Mouse (Mus musculus): ENCODE results near the gene Tmem184b. TPM values are rescaled to one million over a fixed set of nuclear protein-coding genes. Genes with fewer than 3 reads are reported as not detected.
A peak's percentile ranks its signal among the peaks of the same experiment; 100 is the strongest.

Gene Tmem184b
- polyA plus RNA-seq, 1 experiment from 2014 or later = 63.1 TPM

GRCm38 (mm10) chr15:79348651-79349050, 54.7 kb downstream of the Tmem184b start:
- Histone ChIP-seq H3K9me3 (ENCODE audit: control insufficient read depth, low read length) (no peaks in the 10 kb centered on the region), H3K4me1 (ENCODE audit: control insufficient read depth, insufficient read depth, low read length) (peaks cover 14% of the 10 kb centered on the region), H3K36me3 (ENCODE audit: control insufficient read depth, insufficient read depth, low read length) (no peaks in the 10 kb centered on the region), H3K27ac (ENCODE audit: low read depth, low read length) (0 out of 2 replicates have a peak overlapping the region, but pooled peaks have one; percentile 92), H3K9ac (ENCODE audit: low read depth, low read length) (peak overlapping the region; percentile 79; the same call in 1 of the 2 replicates), H3K4me2 (replicated peaks; ENCODE audit: low read depth, low read length) (peak overlapping the region; percentile 85), H3K4me3 (ENCODE audit: low read length) (peak overlapping the region; percentile 62), H3K27me3 (ENCODE audit: control insufficient read depth, insufficient read depth, low read length) (no peaks in the 10 kb centered on the region)
- 62% methylated on average over 8 of the region's 8 CpGs for WGBS
- peak; percentile 20 for ATAC-seq (ENCODE audit: low FRiP score, low TSS enrichment)

GRCm38 (mm10) chr15:79347845-79348506, 55.4 kb downstream of the Tmem184b start:
- H3K4me2 ChIP-seq (replicated peaks; ENCODE audit: low read depth, low read length) = peak overlapping the region; percentile 85
- no peaks in the 10 kb centered on the region for H3K36me3 ChIP-seq (ENCODE audit: control insufficient read depth, insufficient read depth, low read length)
- WGBS = under 1% methylated on average over 38 of the region's 46 CpGs
- H3K9me3 ChIP-seq (ENCODE audit: control insufficient read depth, low read length) = no peaks in the 10 kb centered on the region
- peak; percentile 73 for ATAC-seq (ENCODE audit: low FRiP score, low TSS enrichment)
- H3K4me3 ChIP-seq (ENCODE audit: low read length) = peak overlapping the region; percentile 62
- H3K27me3 ChIP-seq (ENCODE audit: control insufficient read depth, insufficient read depth, low read length) = no peaks in the 10 kb centered on the region
- H3K4me1 ChIP-seq (ENCODE audit: control insufficient read depth, insufficient read depth, low read length) = peaks cover 14% of the 10 kb centered on the region
- H3K27ac ChIP-seq (ENCODE audit: low read depth, low read length) = peak overlapping the region; percentile 92
- H3K9ac ChIP-seq (ENCODE audit: low read depth, low read length) = peak overlapping the region; percentile 79

GRCm38 (mm10) chr15:79347165-79347844, 56.1 kb downstream of the Tmem184b start:
- peak overlapping the region; percentile 85 for H3K4me2 ChIP-seq (replicated peaks; ENCODE audit: low read depth, low read length)
- H3K4me3 ChIP-seq (ENCODE audit: low read length) = peak overlapping the region; percentile 62
- peak; percentile 84 for ATAC-seq (ENCODE audit: low FRiP score, low TSS enrichment)
- H3K27me3 ChIP-seq (ENCODE audit: control insufficient read depth, insufficient read depth, low read length) = no peaks in the 10 kb centered on the region
- H3K4me1 ChIP-seq (ENCODE audit: control insufficient read depth, insufficient read depth, low read length) = peaks cover 14% of the 10 kb centered on the region
- under 1% methylated on average over 58 of the region's 61 CpGs for WGBS
- H3K9ac ChIP-seq (ENCODE audit: low read depth, low read length) = peak overlapping the region; percentile 79
- H3K36me3 ChIP-seq (ENCODE audit: control insufficient read depth, insufficient read depth, low read length) = no peaks in the 10 kb centered on the region
- no peaks in the 10 kb centered on the region for H3K9me3 ChIP-seq (ENCODE audit: control insufficient read depth, low read length)
- H3K27ac ChIP-seq (ENCODE audit: low read depth, low read length) = peak overlapping the region; percentile 92

- peak within 1 kb of the TSS; percentile 85 for H3K4me2 ChIP-seq (replicated peaks; ENCODE audit: low read depth, low read length)
- peak within 1 kb of the TSS; percentile 92 for H3K27ac ChIP-seq (ENCODE audit: low read depth, low read length)
- no peaks in the 10 kb centered on the region for H3K9me3 ChIP-seq (ENCODE audit: control insufficient read depth, low read length)
- peak within 1 kb of the TSS; percentile 79 for H3K9ac ChIP-seq (ENCODE audit: low read depth, low read length)
- H3K36me3 ChIP-seq (ENCODE audit: control insufficient read depth, insufficient read depth, low read length) = no peaks in the 10 kb centered on the region
- whole genome bisulfite sequencing = 52% methylated on average over 8 of the region's 8 CpGs
- H3K4me1 ChIP-seq (ENCODE audit: control insufficient read depth, insufficient read depth, low read length) = peaks cover 8% of the 10 kb centered on the region
- H3K4me3 ChIP-seq (ENCODE audit: low read length) = peak within 1 kb of the TSS; percentile 62
- ATAC-seq (ENCODE audit: low FRiP score, low TSS enrichment) = no peak
- H3K27me3 ChIP-seq (ENCODE audit: control insufficient read depth, insufficient read depth, low read length) = no peaks in the 10 kb centered on the region
Measured at GRCm38 (mm10) chr15:79346051-79346793, 57.1 kb downstream of the Tmem184b start, which contains the start of gene Maff. Gene Maff, plus strand, starts transcription at chr15:79346621.

- no peak for ATAC-seq (ENCODE audit: low FRiP score, low TSS enrichment)
- Histone ChIP-seq H3K4me1 (ENCODE audit: control insufficient read depth, insufficient read depth, low read length) (peaks cover 6% of the 10 kb centered on the region; the same call in 1 of the 2 replicates), H3K4me3 (ENCODE audit: low read length) (no peak overlapping the region), H3K27ac (ENCODE audit: low read depth, low read length) (no peak overlapping the region), H3K27me3 (ENCODE audit: control insufficient read depth, insufficient read depth, low read length) (no peaks in the 10 kb centered on the region), H3K36me3 (ENCODE audit: control insufficient read depth, insufficient read depth, low read length) (no peaks in the 10 kb centered on the region), H3K4me2 (replicated peaks; ENCODE audit: low read depth, low read length) (no peak overlapping the region), H3K9ac (ENCODE audit: low read depth, low read length) (no peak overlapping the region), H3K9me3 (ENCODE audit: control insufficient read depth, low read length) (no peaks in the 10 kb centered on the region)
- 66% methylated on average over 4 of the region's 4 CpGs for WGBS
Measured at GRCm38 (mm10) chr15:79344627-79345026, 58.7 kb downstream of the Tmem184b start.

GRCm38 (mm10) chr15:79342641-79343337, 60.6 kb downstream of the Tmem184b start:
- Histone ChIP-seq H3K4me2 (replicated peaks; ENCODE audit: low read depth, low read length) (no peak overlapping the region), H3K4me3 (ENCODE audit: low read length) (no peak overlapping the region), H3K36me3 (ENCODE audit: control insufficient read depth, insufficient read depth, low read length) (no peaks in the 10 kb centered on the region), H3K27ac (ENCODE audit: low read depth, low read length) (no peak overlapping the region), H3K9me3 (ENCODE audit: control insufficient read depth, low read length) (no peaks in the 10 kb centered on the region), H3K27me3 (ENCODE audit: control insufficient read depth, insufficient read depth, low read length) (no peaks in the 10 kb centered on the region), H3K4me1 (ENCODE audit: control insufficient read depth, insufficient read depth, low read length) (0 out of 2 replicates have a peak, but pooled peaks cover 3% of the 10 kb centered on the region), H3K9ac (ENCODE audit: low read depth, low read length) (no peak overlapping the region)
- 76% methylated on average over 6 of the region's 6 CpGs for WGBS
- ATAC-seq (ENCODE audit: low FRiP score, low TSS enrichment) = no peak

GRCm38 (mm10) chr15:79338978-79339377, 64.4 kb downstream of the Tmem184b start:
- WGBS = 71% methylated on average over 5 of the region's 5 CpGs
- Histone ChIP-seq H3K9me3 (ENCODE audit: control insufficient read depth, low read length) (no peaks in the 10 kb centered on the region), H3K27ac (ENCODE audit: low read depth, low read length) (no peak overlapping the region), H3K9ac (ENCODE audit: low read depth, low read length) (no peak overlapping the region), H3K36me3 (ENCODE audit: control insufficient read depth, insufficient read depth, low read length) (no peaks in the 10 kb centered on the region), H3K4me2 (replicated peaks; ENCODE audit: low read depth, low read length) (no peak overlapping the region), H3K4me1 (ENCODE audit: control insufficient read depth, insufficient read depth, low read length) (no peaks in the 10 kb centered on the region), H3K4me3 (ENCODE audit: low read length) (no peak overlapping the region), H3K27me3 (ENCODE audit: control insufficient read depth, insufficient read depth, low read length) (no peaks in the 10 kb centered on the region)
- ATAC-seq (ENCODE audit: low FRiP score, low TSS enrichment) = no peak

GRCm38 (mm10) chr15:79335061-79335655, 68.2 kb downstream of the Tmem184b start:
- Histone ChIP-seq H3K36me3 (ENCODE audit: control insufficient read depth, insufficient read depth, low read length) (no peaks in the 10 kb centered on the region), H3K9ac (ENCODE audit: low read depth, low read length) (no peak overlapping the region), H3K4me2 (replicated peaks; ENCODE audit: low read depth, low read length) (no peak overlapping the region), H3K27me3 (ENCODE audit: control insufficient read depth, insufficient read depth, low read length) (no peaks in the 10 kb centered on the region), H3K4me1 (ENCODE audit: control insufficient read depth, insufficient read depth, low read length) (no peaks in the 10 kb centered on the region), H3K9me3 (ENCODE audit: control insufficient read depth, low read length) (no peaks in the 10 kb centered on the region), H3K4me3 (ENCODE audit: low read length) (no peak overlapping the region), H3K27ac (ENCODE audit: low read depth, low read length) (no peak overlapping the region)
- ATAC-seq (ENCODE audit: low FRiP score, low TSS enrichment) = no peak
- 61% methylated on average over 7 of the region's 7 CpGs for WGBS

Data from kidney, embryonic 14.5 days (tissue).